Mouse (Mus musculus) spleen, postnatal 10 days (tissue): Measurements from ENCODE around the gene Hoxb4.

Experiments
- DNase-seq, 2 experiments: peaks; one replicate each; pipeline ENCODE4 v3.0.0; 2021 to 2022; ENCODE audit warnings: low spot score in 2 of 2

The Hoxb4 gene

DNA sequence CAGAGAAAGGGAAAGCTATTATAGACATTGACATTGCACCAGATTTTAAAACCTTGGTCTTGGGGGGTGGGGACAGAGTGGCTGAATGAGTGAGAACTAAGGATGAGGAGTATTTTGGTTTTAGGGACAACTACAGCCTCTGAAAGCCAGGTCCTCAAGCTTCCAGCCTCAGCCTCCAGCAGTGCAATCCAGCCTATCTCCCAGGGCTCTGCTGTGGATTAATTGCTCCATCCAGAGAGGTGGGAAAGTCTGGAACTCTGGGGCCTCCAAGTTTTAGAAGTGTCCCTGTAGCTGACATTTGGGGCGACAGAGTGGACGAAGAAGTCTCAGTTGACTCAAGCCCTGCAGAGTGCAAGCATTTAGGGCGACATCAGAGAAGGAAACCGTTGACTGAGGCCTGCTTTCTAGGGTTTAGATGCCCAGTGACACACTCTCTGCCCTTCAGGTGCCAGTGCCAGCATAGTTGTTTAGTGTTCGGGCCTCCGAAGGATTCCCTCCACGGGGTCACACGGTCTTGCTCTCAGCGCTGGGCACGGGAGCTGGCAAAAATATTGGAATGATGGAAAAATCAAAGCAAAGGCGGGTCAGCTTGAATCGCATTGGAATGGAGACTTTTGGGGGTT is 4.2 kb upstream of the Hoxb4 start:
- DNase-seq, result no peak

GRCm38 (mm10) chr11:96314671-96315343 is 3.3 kb upstream of the Hoxb4 start:
- no peak for DNase-seq

- DNase-seq, result no peak
Measured at GRCm38 (mm10) chr11:96315344-96315681, 2.8 kb upstream of the Hoxb4 start.

- no peak for DNase-seq
Measured at GRCm38 (mm10) chr11:96316696-96317607, 1.1 kb upstream of the Hoxb4 start.

GRCm38 (mm10) chr11:96318368-96319070 is 452 bp downstream of the Hoxb4 start:
- peak in 1 of 2 experiments; percentile 45 for DNase-seq

DNA sequence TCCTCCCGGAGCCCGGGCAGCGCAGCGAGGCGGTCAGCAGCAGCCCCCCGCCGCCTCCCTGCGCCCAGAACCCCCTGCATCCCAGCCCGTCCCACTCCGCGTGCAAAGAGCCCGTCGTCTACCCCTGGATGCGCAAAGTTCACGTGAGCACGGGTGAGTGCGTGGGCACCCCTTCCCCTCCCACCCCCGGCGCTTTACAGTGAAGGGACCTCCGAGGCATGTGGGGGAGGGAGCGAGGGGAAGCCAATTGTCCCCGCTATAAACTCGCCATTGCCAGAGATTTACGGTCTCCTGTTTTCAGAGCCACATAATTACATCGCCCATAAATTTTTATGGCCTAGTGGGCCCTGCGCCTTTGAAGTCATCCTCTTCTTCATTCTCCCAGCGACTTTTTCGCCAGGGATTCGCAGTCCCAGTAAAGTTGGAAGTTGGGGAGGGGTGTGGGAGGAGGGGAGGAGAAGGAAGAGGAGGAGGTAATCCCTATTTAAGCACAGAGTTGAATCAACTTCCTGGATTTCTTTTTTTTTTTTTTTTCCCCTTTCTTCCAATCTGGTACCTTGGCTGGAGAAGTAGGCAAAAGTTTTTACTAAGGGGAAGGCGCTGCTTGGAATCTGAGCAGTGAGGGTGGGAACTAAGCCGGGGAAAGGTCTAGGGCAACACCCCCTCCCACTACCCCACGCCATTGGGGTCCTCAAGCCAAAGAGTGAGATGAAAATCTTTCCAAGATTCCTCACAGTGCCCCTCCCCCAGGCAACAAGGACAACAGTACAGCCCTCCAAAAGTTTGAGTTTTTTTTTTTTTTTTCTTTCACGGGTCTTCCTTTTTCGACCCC is 1.2 kb downstream of the Hoxb4 start:
- DNase-seq, result no peak

DNA sequence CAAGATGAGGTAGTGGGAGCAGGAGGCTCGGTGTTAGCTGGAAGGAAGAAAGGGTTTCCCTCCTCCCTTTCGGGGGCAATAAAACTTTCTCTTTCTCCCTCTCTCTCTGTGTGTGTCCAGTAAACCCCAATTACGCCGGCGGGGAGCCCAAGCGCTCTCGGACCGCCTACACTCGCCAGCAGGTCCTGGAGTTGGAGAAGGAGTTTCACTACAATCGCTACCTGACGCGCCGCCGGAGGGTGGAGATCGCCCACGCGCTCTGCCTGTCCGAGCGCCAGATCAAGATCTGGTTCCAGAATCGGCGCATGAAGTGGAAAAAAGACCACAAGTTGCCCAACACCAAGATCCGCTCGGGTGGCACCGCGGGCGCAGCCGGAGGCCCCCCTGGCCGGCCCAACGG is 1.8 kb downstream of the Hoxb4 start:
- no peak for DNase-seq

GRCm38 (mm10) chr11:96320688-96321087 is 2.6 kb downstream of the Hoxb4 start:
- DNase-seq, result no peak

DNA sequence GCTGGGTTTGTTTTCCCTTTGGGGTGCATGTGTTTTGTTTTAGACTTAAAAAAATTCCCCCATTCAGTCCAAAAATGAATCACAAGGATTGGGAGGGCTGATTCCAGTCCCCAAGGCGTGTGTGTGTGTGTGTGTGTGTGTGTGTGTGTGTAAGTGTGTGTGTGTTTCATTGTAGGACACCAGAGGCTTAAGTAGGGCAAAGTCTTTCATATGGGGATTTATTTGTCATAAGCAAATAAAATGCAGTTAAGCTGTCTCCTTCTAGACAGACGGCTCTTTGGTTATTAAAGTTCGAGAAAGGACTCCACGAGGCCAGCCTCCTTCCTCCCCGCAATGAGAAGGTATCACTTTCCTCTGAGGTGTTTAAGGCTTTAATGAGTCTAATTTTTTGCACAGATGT is 3.8 kb downstream of the Hoxb4 start:
- DNase-seq, result no peak

GRCm38 (mm10) chr11:96322738-96323137 is 4.7 kb downstream of the Hoxb4 start:
- no peak for DNase-seq

DNA sequence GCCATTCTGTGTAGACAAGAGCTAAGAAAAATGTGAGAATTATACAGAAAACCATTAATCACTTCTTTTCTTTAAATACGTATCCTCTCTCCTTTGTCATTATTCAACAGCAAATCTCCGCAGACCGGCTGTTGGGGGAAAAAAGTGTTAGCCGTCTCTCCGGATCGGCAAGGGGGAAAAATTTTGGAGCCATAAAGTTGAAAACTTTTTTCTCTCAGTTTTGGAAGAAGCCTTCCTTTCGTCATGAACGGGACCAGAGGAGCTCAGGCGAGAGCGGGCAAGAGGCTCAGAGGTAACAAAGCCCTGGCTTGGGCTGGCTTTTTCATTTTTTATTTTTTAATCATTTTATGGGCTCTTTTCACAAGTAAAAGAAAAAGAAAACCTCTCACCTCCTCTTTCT is 5.1 kb downstream of the Hoxb4 start, which contains the start of gene Hoxb3:
Gene Hoxb3 (plus strand): TSS at position 173 of the 400 bp plus-strand sequence.
- DNase-seq, result no peak

DNA sequence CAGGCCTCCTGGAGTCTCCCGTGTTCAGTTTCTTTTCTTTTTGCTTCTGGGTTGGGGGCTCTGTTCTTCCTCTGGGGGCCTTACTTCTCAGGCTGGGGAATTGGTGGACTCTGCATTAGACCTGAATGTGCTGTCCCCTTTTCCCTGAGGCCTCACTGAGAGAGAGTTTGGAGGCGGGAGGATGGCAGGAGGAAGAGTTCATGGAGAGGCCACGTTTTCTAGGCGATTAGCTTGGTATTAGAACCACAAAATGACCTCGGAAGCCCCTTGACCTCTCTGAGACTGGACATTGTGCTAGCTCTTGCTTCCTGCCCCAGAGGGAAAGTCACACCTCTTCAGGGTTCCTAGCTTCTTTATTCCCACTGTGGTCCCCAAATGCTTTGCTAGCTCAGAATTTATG is 6.1 kb downstream of the Hoxb4 start:
- DNase-seq, result no peak

DNA sequence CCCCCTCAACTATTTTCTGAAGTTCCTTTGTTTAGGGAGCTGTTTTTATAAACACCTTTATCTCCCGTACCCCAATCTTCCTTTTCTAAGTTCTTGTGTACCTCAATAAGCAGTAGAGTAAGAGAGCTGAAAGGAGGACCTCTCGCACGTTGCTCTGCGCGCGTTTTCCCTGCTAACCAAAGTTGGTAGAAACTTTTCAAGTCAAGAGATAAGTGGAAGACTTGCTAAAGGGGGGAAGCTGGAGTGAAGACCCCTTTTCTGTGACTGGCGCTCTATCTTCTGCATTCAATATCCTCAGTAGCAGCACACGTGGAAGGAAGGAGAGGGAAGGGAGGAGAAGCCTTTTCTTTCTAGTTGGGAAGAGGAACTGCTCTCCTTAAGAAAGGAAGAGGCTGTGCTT is 6.9 kb downstream of the Hoxb4 start:
- no peak for DNase-seq

- no peak for DNase-seq
Measured at GRCm38 (mm10) chr11:96325747-96326212, 7.7 kb downstream of the Hoxb4 start.

GRCm38 (mm10) chr11:96326705-96327104 is 8.6 kb downstream of the Hoxb4 start:
- DNase-seq, result no peak

DNA sequence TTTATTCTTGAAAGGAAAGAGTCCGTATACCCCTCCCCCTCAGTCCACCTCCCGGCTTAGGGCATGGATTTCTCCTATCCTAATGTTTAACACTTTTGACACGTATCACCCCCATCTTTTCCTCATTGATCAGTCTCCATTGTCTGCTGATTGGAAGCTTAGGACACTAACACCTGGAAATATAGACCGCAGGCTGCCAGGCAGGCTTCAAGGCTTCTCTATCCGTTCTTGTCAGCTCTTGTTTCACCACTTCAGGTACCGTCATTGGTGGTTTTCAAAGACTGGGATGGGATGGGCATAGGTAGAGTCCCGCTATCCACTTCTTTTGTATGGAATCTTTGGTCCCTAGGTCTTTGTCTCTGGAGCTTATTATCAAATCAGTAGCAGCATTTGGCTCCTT is 9.1 kb downstream of the Hoxb4 start:
- DNase-seq, result no peak

DNA sequence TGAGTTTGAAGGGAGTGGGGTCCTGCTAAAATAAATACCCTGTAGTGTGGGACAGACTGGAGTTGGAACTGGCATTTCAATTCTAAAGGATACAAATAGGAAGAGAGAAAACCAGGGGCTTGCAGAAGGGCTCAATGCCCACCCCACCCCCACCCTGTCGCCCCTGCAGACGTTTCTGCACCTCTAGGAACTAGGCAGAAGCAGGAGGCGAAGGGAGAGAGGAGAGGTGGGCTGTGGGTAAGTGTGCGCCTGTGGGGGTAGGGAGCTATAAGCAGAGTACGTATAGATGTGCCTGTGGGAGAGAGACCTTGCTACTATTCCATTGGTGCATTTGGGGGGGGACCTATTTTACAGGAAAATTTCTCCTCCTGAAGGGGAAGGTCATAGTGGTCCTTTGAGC is 9.7 kb downstream of the Hoxb4 start:
- DNase-seq, result no peak

DNA sequence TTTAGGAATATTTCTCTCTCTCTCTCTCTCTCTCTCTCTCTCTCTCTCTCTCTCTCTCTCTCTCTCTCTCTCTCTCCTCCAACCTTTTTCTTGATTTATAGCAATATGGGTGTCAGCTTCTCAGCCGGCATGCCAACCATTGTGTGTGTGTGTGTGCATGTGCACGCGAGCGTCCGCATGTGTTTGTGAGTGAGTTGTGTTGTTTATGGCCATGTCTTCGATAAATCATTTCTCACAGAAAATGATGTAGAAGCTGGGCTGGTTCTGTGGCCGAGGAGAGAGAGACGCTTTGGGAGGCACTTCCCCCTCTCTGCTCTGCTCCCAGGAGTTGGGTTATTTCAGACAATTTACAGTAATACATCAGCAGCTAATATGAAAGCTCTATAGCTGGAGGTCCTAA is 10.5 kb downstream of the Hoxb4 start:
- DNase-seq, result no peak

DNA sequence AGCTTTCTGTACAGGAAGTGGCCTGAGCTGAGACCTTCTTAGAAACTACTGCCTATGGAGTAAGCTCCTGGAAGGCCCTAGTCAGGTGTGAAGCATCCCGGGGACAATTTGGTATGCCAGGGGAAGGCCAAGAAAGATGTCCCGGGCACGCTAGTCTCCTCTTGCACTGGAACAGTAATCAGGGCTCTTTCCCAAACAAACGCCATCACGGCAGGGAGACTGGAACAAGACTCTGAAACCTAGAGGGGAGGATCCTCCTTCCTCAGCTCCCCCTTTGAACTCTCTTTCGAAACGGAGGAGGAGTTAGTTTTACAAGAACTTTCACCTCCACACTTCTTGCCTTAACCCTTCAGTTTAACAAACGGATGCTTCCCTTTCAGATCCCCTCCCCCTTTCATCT is 14.0 kb downstream of the Hoxb4 start:
- DNase-seq, result no peak

- no peak for DNase-seq
Measured at GRCm38 (mm10) chr11:96332618-96333032, 14.6 kb downstream of the Hoxb4 start.
